Mouse (Mus musculus) heart, adult 8-10 months (tissue): Measurements from ENCODE around the gene Fetub. TPM values are rescaled to one million over a fixed set of nuclear protein-coding genes. Genes with fewer than 3 reads are reported as not detected.

Experiments used
- DNase-seq: peaks from one replicate; pipeline ENCODE4 v3.0.0; 2022; ENCODE audit warnings: low spot score
- total RNA-seq, 4 experiments: library from RNA; stranded (reverse); gene quantifications; 2 replicates each; pipeline ENCODE4 v1.2.4; 2022

Fetub gene
- total RNA-seq, 4 experiments from 2014 or later = 0.16 to 0.28 (median 0.20) TPM; not detected in 1

DNA sequence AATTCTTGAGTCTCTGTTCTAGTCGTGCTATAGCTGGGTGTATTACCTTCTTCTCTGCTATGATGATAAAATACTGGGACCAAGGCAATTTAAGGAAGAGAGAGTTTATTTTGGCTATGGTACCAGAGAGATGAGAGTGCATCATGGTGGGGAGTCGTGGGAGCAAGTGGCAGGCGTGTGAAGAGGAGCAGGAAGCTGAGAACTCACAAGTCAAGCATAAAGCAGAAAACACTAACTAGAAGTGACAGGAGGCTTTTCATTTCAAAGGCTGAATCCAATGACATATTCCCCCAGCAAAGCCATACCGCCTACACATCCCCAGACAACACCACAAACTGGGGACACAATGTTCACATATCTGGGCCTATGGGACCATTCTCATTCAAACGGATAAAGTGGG, 44.1 kb downstream of the Fetub start:
- DNase-seq = no peak

DNA sequence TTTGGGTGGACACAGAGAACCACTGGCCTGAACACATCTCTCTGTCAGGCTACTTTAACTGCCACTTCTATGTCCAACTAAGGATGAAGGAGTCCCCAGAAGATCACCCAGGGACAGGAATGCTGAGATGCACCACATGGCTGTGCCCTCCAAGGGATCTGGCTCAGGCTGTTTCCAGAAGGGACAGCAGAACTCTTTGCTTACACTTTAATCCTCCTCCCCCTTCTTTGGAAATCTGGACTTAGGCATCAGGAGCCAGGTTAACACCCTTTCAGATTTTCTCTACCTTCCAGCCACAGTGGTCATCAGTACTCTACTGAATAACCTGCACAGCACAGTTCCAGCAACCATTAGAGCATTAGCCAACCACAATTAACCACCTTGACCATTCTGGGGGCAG, 45.2 kb downstream of the Fetub start:
- DNase-seq = no peak

- DNase-seq = no peak
Observed at GRCm38 (mm10) chr16:22967383-22968030, 49.4 kb downstream of the Fetub start.

Other genes with a start within 250 kb of the Fetub start
- not detected for gene Crygs, start 106.8 kb upstream of the Fetub start, total RNA-seq
- 10 to 100 TPM; 10.8 to 13.5 (median 12.1) TPM for gene Tbccd1, start 60.7 kb upstream of the Fetub start, total RNA-seq
- gene Dnajb11, start 60.5 kb upstream of the Fetub start, total RNA-seq = 10 to 100 TPM; 43.8 to 68.4 (median 55.3) TPM
- 1 to 10 TPM; 5.3 to 8.9 (median 6.8) TPM for gene Ahsg, start 27.1 kb upstream of the Fetub start, total RNA-seq
- not detected for gene Hrg, start 32.7 kb downstream of the Fetub start, total RNA-seq
- gene Kng2, start 111.1 kb downstream of the Fetub start, total RNA-seq = not detected
- not detected for gene Kng1, start 139.5 kb downstream of the Fetub start, total RNA-seq
- 100 to 1,000 TPM; 355 to 426 (median 380) TPM for gene Eif4a2, start 189.1 kb downstream of the Fetub start, total RNA-seq
- gene Rfc4, start 209.4 kb downstream of the Fetub start, total RNA-seq = 10 to 100 TPM in 1 of 4 experiments, 1 to 10 TPM in 3; 6.7 to 11.0 (median 7.6) TPM
- 1 to 10 TPM; 2.5 to 6.3 (median 3.5) TPM for gene Adipoq, start 228.2 kb downstream of the Fetub start, total RNA-seq